Mouse (Mus musculus) spleen, adult 10 weeks (tissue): ENCODE results near the gene Gm15557. TPM values are rescaled to one million over a fixed set of nuclear protein-coding genes. Genes with fewer than 3 reads are reported as not detected.

Source experiments
- polyA plus RNA-seq: library from polyadenylated mRNA; stranded (reverse); fragments of 350-450 nt; fragmentation: Illumina TruSeq; extraction: RNeasy Lipid Tissue Mini Kit (QIAGEN cat#74804); gene quantifications from one replicate; pipeline ENCODE4 v1.2.3, GENCODE M21; 2015; ENCODE audit warnings: low replicate concordance; ENCODE audit not compliant: insufficient read depth

Gene Gm15557
- not detected for polyA plus RNA-seq

GRCm38 (mm10) chr2:155940681-155941080, at the start of gene Gm15557:
Gene Gm15557 (plus strand): TSS chr2:155940728.

GRCm38 (mm10) chr2:155929531-155930442, 10.7 kb upstream of the Gm15557 start, which contains the start of gene Uqcc1:
Gene Uqcc1 (minus strand): TSS chr2:155930310.

GRCm38 (mm10) chr2:155945124-155945523, 4.6 kb downstream of the Gm15557 start, which contains the start of gene Gdf5:
Gene Gdf5 (minus strand): TSS chr2:155945367.

GRCm38 (mm10) chr2:155956134-155957059, 15.9 kb downstream of the Gm15557 start, which contains the start of gene Cep250:
Gene Cep250 (plus strand): TSS chr2:155956458.

Other genes with a start within 250 kb of the Gm15557 start
- gene Trpc4ap, start 248.3 kb upstream of the Gm15557 start, polyA plus RNA-seq = 89.5 TPM
- 43.9 TPM for gene Edem2, start 211.3 kb upstream of the Gm15557 start, polyA plus RNA-seq
- gene Gm17581, start 204.9 kb upstream of the Gm15557 start, polyA plus RNA-seq = not detected
- gene Procr, start 189.6 kb upstream of the Gm15557 start, polyA plus RNA-seq = 16.1 TPM
- not detected for gene Mmp24, start 165.4 kb upstream of the Gm15557 start, polyA plus RNA-seq
- gene BC029722, start 121.3 kb upstream of the Gm15557 start, polyA plus RNA-seq = 19.6 TPM
- gene Eif6, start 113.8 kb upstream of the Gm15557 start, polyA plus RNA-seq = 55.5 TPM
- not detected for gene Fam83c, start 105.9 kb upstream of the Gm15557 start, polyA plus RNA-seq
- gene Uqcc1, start 10.4 kb upstream of the Gm15557 start, polyA plus RNA-seq = 51.4 TPM
- gene Gdf5, start 4.6 kb downstream of the Gm15557 start, polyA plus RNA-seq = not detected
- 41.4 TPM for gene Cep250, start 15.7 kb downstream of the Gm15557 start, polyA plus RNA-seq
- gene 6430550D23Rik, start 67.2 kb downstream of the Gm15557 start, polyA plus RNA-seq = 3.1 TPM
- gene Ergic3, start 67.3 kb downstream of the Gm15557 start, polyA plus RNA-seq = 49.9 TPM
- gene Fer1l4, start 112.2 kb downstream of the Gm15557 start, polyA plus RNA-seq = not detected
- 0.32 TPM for gene Spag4, start 124.4 kb downstream of the Gm15557 start, polyA plus RNA-seq
- gene Cpne1, start 171.2 kb downstream of the Gm15557 start, polyA plus RNA-seq = 53.8 TPM
- 39.7 TPM for gene Rbm12, start 171.2 kb downstream of the Gm15557 start, polyA plus RNA-seq
- gene Gm28036, start 186.4 kb downstream of the Gm15557 start, polyA plus RNA-seq = 28.9 TPM
- gene Romo1, start 203.3 kb downstream of the Gm15557 start, polyA plus RNA-seq = 18.4 TPM
- 30.9 TPM for gene Nfs1, start 203.5 kb downstream of the Gm15557 start, polyA plus RNA-seq
- gene Rbm39, start 239.5 kb downstream of the Gm15557 start, polyA plus RNA-seq = 835 TPM